Mouse (Mus musculus): ENCODE results near the gene Fnbp4. TPM values are rescaled to one million over a fixed set of nuclear protein-coding genes. Genes with fewer than 3 reads are reported as not detected.

The Fnbp4 gene
- 101 and 105 TPM in 2 replicates for polyA plus RNA-seq (2012; rRNA removed)

DNA sequence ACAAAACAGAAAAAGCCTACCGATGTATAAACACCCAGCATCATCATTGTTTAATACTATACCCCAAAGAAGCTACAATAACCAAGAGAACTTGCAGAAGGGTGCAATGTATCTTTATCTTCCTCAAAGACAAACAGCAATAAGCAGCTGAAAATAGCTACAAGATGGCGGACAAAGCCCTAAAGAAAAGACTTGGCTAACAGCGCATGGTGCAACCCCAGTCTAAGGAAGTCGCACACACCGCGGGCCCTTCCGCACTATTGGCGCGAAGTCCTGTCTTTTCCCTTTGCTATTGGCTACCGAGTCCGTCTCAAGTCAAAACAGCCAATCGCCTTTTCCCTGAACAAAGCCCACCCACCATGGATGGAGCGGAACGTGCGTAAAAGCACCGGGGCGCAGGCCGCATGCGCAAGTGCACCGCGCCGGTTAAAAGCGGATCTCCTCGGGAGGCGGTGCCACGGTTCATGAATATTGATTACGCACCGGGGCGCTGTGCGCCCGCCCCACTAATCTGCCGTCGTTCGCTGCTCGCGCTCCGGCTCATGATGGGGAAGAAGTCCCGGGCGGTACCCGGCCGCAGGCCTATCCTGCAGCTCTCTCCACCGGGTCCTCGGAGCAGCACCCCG is at the start of gene Fnbp4:
Gene Fnbp4 (plus strand): TSS at position 318 of the 626 bp plus-strand sequence.
- no peaks in the 10 kb centered on the region for H3K36me3 ChIP-seq (ENCODE audit: control insufficient read depth, insufficient read depth, low read length)
- H3K4me1 ChIP-seq (replicated peaks; ENCODE audit: control insufficient read depth, insufficient read depth, low read length): peaks cover 8% of the 10 kb centered on the region
- WGBS: under 1% methylated on average over 44 of the region's 44 CpGs
- peak; percentile 92 for TF ChIP-seq POLR2A (IDR thresholded peaks at IDR 0.05; ENCODE audit: control insufficient read depth, extremely low read depth, insufficient read depth, low read length, poor library complexity)
- TF ChIP-seq CTCF (IDR thresholded peaks at IDR 0.05; ENCODE audit: borderline replicate concordance, control insufficient read depth, extremely low read depth, insufficient read depth, low read length, poor library complexity): no peak
- peak; percentile 97 for DNase-seq
- H3K4me3 ChIP-seq (ENCODE audit: control insufficient read depth, insufficient read depth, low read length): peak within 1 kb of the TSS; percentile 65
- H3K27me3 ChIP-seq (ENCODE audit: control insufficient read depth, insufficient read depth, low read length): no peaks in the 10 kb centered on the region
- peak within 1 kb of the TSS; percentile 68 for H3K27ac ChIP-seq (ENCODE audit: control insufficient read depth, insufficient read depth, low read length)

GRCm38 (mm10) chr2:90700943-90701342 is 44.2 kb upstream of the Fnbp4 start:
- peaks cover 94% of the 10 kb centered on the region for H3K36me3 ChIP-seq (ENCODE audit: control insufficient read depth, insufficient read depth, low read length)
- WGBS: 96% methylated on average over 4 of the region's 4 CpGs

GRCm38 (mm10) chr2:90708548-90708947 is 36.6 kb upstream of the Fnbp4 start:
- Histone ChIP-seq H3K4me1 (replicated peaks; ENCODE audit: control insufficient read depth, insufficient read depth, low read length) (no peaks in the 10 kb centered on the region), H3K4me3 (ENCODE audit: control insufficient read depth, insufficient read depth, low read length) (no peak overlapping the region), H3K27me3 (ENCODE audit: control insufficient read depth, insufficient read depth, low read length) (no peaks in the 10 kb centered on the region), H3K27ac (ENCODE audit: control insufficient read depth, insufficient read depth, low read length) (no peak overlapping the region), H3K36me3 (ENCODE audit: control insufficient read depth, insufficient read depth, low read length) (peaks cover 90% of the 10 kb centered on the region)
- DNase-seq: no peak
- 97% methylated on average over 1 of the region's 1 CpGs for WGBS
- TF ChIP-seq POLR2A (IDR thresholded peaks at IDR 0.05; ENCODE audit: control insufficient read depth, extremely low read depth, insufficient read depth, low read length, poor library complexity) (no peak), CTCF (IDR thresholded peaks at IDR 0.05; ENCODE audit: borderline replicate concordance, control insufficient read depth, extremely low read depth, insufficient read depth, low read length, poor library complexity) (no peak)

More at GRCm38 (mm10) chr2:90700943-90701342, 44.2 kb upstream of the Fnbp4 start:
- H3K27me3 ChIP-seq (ENCODE audit: control insufficient read depth, insufficient read depth, low read length): no peaks in the 10 kb centered on the region
- no peak overlapping the region for H3K27ac ChIP-seq (ENCODE audit: control insufficient read depth, insufficient read depth, low read length)
- H3K4me1 ChIP-seq (replicated peaks; ENCODE audit: control insufficient read depth, insufficient read depth, low read length): no peaks in the 10 kb centered on the region
- no peak for DNase-seq
- no peak for TF ChIP-seq POLR2A (IDR thresholded peaks at IDR 0.05; ENCODE audit: control insufficient read depth, extremely low read depth, insufficient read depth, low read length, poor library complexity)
- no peak for TF ChIP-seq CTCF (IDR thresholded peaks at IDR 0.05; ENCODE audit: borderline replicate concordance, control insufficient read depth, extremely low read depth, insufficient read depth, low read length, poor library complexity)
- H3K4me3 ChIP-seq (ENCODE audit: control insufficient read depth, insufficient read depth, low read length): no peak overlapping the region

DNA sequence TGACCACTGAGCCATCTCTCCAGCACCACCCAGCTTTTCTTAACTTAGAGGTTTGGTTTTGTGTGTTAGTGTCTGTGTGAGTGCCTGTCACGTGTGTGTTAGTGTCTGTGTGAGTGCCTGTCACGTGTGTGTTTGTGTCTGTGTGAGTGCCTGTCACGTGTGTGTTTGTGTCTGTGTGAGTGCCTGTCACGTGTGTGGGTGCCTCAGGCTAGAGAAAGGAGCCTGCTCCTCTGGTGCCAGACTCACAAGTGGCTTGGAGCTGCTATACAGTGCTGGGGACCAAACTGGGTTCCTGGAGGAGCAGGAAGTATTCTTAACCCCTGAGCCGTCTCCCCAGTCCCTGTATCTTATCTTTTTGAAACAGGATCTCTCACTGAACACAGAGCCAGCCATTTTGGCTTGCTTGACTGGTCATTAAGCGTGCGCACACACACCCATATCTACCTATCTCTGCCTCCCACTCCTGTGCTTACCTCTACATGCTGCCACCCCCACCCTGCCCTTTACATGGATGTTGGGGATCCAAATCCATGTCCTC is 29.5 kb upstream of the Fnbp4 start:
- TF ChIP-seq CTCF (IDR thresholded peaks at IDR 0.05; ENCODE audit: borderline replicate concordance, control insufficient read depth, extremely low read depth, insufficient read depth, low read length, poor library complexity) (no peak), POLR2A (IDR thresholded peaks at IDR 0.05; ENCODE audit: control insufficient read depth, extremely low read depth, insufficient read depth, low read length, poor library complexity) (no peak)
- H3K27ac ChIP-seq (ENCODE audit: control insufficient read depth, insufficient read depth, low read length): no peak overlapping the region
- peaks cover 87% of the 10 kb centered on the region for H3K36me3 ChIP-seq (ENCODE audit: control insufficient read depth, insufficient read depth, low read length)
- no peak overlapping the region for H3K4me3 ChIP-seq (ENCODE audit: control insufficient read depth, insufficient read depth, low read length)
- no peaks in the 10 kb centered on the region for H3K4me1 ChIP-seq (replicated peaks; ENCODE audit: control insufficient read depth, insufficient read depth, low read length)
- DNase-seq: no peak
- H3K27me3 ChIP-seq (ENCODE audit: control insufficient read depth, insufficient read depth, low read length): no peaks in the 10 kb centered on the region
- 97% methylated on average over 7 of the region's 7 CpGs for WGBS

DNA sequence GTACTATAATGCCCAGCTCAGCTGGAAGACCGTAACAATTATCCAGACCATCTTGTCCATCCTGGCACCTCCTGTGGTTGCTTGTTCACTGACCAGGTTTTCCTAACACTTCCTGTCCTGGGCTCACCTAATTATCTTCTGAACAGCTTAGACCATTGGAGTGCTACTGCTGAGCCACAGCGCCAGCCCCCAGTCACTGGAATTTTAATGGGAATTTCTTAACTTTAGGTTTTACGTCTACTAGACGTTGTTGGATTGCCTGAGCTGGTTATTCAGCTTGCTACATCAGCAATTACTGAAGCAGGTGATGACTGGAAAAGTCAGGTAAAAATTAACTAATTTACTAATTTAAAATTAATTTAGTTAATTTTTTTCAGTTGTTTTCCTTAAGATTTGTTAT is 27.8 kb upstream of the Fnbp4 start:
- TF ChIP-seq POLR2A (IDR thresholded peaks at IDR 0.05; ENCODE audit: control insufficient read depth, extremely low read depth, insufficient read depth, low read length, poor library complexity) (no peak), CTCF (IDR thresholded peaks at IDR 0.05; ENCODE audit: borderline replicate concordance, control insufficient read depth, extremely low read depth, insufficient read depth, low read length, poor library complexity) (no peak)
- H3K4me1 ChIP-seq (replicated peaks; ENCODE audit: control insufficient read depth, insufficient read depth, low read length): no peaks in the 10 kb centered on the region
- H3K4me3 ChIP-seq (ENCODE audit: control insufficient read depth, insufficient read depth, low read length): no peak overlapping the region
- H3K27ac ChIP-seq (ENCODE audit: control insufficient read depth, insufficient read depth, low read length): no peak overlapping the region
- no peak for DNase-seq
- no peaks in the 10 kb centered on the region for H3K27me3 ChIP-seq (ENCODE audit: control insufficient read depth, insufficient read depth, low read length)
- 97% methylated on average over 4 of the region's 4 CpGs for WGBS
- peaks cover 85% of the 10 kb centered on the region for H3K36me3 ChIP-seq (ENCODE audit: control insufficient read depth, insufficient read depth, low read length)

- no peak for DNase-seq
- Histone ChIP-seq H3K4me3 (ENCODE audit: control insufficient read depth, insufficient read depth, low read length) (no peak overlapping the region), H3K36me3 (ENCODE audit: control insufficient read depth, insufficient read depth, low read length) (peaks cover 84% of the 10 kb centered on the region), H3K4me1 (replicated peaks; ENCODE audit: control insufficient read depth, insufficient read depth, low read length) (no peaks in the 10 kb centered on the region), H3K27me3 (ENCODE audit: control insufficient read depth, insufficient read depth, low read length) (no peaks in the 10 kb centered on the region), H3K27ac (ENCODE audit: control insufficient read depth, insufficient read depth, low read length) (no peak overlapping the region)
- WGBS: 97% methylated on average over 5 of the region's 5 CpGs
- no peak for TF ChIP-seq POLR2A (IDR thresholded peaks at IDR 0.05; ENCODE audit: control insufficient read depth, extremely low read depth, insufficient read depth, low read length, poor library complexity)
- TF ChIP-seq CTCF (IDR thresholded peaks at IDR 0.05; ENCODE audit: borderline replicate concordance, control insufficient read depth, extremely low read depth, insufficient read depth, low read length, poor library complexity): no peak
Measured at GRCm38 (mm10) chr2:90717948-90718347, 27.2 kb upstream of the Fnbp4 start.
